Mouse (Mus musculus): ENCODE measurements around the gene Acap1. TPM values are rescaled to one million over a fixed set of nuclear protein-coding genes. Genes with fewer than 3 reads are reported as not detected.
"Not testable (repeated sequence)": the region's sequence is repeated elsewhere in the genome, so short reads cannot be mapped to it uniquely, and the experiment has no call there.

The Acap1 gene
- total RNA-seq, 2 experiments from 2014 or later, result 0.78 to 0.89 TPM

DNA sequence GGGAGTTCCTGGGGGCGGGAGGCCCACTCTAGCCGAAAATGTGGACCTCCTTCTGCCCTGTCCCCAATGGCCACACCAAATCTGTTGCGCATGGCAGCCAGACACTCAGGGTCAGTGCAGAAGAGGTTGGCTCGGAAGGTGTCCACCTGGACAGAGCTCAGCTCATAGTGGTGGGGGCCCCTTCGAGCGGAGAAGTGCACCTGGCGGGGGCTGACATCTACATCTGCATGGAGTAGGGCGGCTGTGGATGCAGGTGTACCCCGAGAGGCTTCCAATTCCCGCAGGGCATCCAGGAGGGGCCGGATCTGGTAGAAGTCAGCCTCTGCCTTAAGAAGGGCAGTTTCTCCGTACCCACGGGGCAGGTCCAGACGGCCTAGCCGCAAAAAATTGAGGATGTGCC is 15.6 kb downstream of the Acap1 start:
- intact Hi-C loops (cut with DNase I), result loop anchor here (2.0 to 5.0 kb wide), 3 partner anchors 41 to 197 kb away; partner anchors contain the start of genes Eif5a, Polr2a and Senp3
- no peak for DNase-seq

DNA sequence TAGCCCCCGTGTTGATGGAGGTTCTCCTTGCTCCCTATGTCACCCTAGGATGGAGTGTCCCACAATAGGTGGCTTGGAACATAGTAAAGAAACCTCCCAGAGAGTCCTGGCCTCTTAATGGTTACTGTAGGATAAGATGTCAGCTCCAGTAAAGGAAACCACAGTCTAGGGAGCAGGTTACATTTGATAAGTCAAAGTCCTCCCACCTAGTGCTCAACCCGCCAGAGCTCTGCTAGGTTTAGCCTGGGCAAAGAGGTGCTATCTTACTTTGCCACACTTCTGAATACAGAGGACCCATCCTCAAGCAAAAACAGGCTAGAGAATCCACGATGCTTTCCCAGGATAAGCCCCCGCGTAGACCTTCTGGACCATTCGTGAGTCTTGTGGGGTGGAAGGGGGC is 16.4 kb downstream of the Acap1 start:
- no peak for DNase-seq
- intact Hi-C loops (cut with DNase I), result loop anchor here (5.0 kb wide), 1 partner anchor 197 kb away; the partner anchor contains the start of gene Senp3

DNA sequence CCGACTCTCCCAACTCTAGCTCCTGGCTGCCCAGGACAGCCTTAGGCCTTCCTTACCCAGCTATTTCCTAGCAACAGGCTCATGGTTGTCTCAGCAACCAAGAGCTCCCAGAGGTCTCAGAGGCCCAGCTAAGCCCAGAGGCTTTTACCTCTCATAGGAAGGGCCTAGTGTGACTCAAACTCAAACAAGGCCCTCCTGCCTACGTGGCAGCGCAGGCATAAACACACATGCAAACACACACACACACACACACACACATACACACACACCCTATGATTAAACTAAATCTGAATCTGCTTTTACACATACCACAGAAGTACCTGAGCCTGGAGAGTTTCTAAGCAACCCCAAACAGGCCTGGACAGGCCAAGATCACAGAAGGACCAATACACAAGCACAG is 16.9 kb downstream of the Acap1 start:
- intact Hi-C loops (cut with DNase I), result loop anchor here (5.0 kb wide), 1 partner anchor 196 kb away; the partner anchor contains the start of gene Senp3
- no peak for DNase-seq

DNA sequence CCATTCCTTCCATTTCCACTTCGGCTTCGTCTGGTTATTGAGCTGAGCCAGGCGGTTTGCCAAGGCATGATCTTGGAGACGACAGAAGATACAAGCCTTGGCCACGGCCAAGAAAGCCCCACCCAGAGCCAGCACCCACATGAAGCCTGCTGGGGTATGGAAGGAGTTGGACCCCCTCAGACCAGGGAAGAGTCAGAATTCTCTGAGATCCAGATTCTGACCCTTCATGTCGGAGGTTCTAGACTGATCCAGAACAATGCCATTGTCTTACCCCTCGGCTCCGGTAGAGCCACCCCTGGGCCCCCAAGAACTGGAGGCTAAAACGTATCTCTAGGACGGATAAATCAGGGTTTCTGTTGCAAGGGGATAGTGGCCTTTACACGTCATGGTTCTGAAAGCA is 17.5 kb downstream of the Acap1 start, which contains the start of gene Tmem95:
Gene Tmem95, minus strand, starts transcription at position 141 of the 400 bp plus-strand sequence.
- no peak for DNase-seq

DNA sequence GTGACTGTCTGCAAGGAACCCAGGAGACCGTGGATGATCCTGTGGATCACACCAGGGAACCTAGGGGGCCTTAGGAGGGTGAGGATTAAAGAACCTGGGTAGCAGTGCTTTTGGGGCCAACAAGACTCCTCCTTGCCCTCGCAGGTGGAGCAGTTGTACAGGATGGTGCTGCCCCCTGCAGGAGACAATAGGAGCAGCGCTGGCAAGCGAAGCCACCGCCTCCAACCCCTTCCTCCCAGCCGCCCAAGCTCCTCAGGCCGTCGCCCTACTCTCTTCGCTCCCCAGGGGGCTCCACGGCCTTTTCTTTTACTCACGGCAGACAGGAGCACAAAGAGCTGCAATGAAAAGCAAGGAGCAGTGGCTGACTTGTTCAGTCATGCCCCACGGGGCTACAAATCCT is 18.5 kb downstream of the Acap1 start:
- intact Hi-C loops (cut with DNase I), result loop anchor here (2.0 to 5.0 kb wide), 7 partner anchors 30 to 195 kb away; partner anchors contain the start of genes Plscr3, Senp3, Slc2a4 and Tmem256

More for the DNA sequence above, 17.5 kb downstream of the Acap1 start, which contains the start of gene Tmem95:
- intact Hi-C loops (cut with DNase I), result loop anchor here (2.0 to 5.0 kb wide), 7 partner anchors 31 to 196 kb away; partner anchors contain the start of genes Plscr3, Senp3, Slc2a4 and Tmem256

DNA sequence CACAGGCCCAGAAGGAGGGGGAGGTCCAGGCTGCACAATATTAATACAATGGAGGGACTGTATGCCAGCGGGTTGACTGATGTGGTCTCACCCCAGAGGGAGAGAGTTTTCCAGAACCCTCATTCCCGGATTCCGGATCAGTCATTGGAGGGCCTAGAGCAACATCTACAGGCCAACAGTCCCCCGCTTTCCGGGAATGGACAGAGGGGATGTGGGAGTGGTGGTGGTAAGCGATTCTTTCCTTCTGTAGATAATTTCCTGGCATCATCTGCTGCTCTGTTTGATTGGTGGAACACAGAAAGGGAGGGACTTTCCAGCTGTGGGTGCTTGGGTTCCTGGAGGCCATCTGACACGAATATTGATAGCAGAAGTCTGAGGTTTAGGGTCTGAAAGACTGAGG is 19.2 kb downstream of the Acap1 start:
- DNase-seq, result peak; percentile 48 to 56
- intact Hi-C loops (cut with DNase I), result loop anchor here (2.0 to 5.0 kb wide), 7 partner anchors 29 to 194 kb away; partner anchors contain the start of genes Plscr3, Senp3, Slc2a4 and Tmem256

More for the DNA sequence above, 18.5 kb downstream of the Acap1 start:
- DNase-seq, result peak; percentile 87 to 91

DNA sequence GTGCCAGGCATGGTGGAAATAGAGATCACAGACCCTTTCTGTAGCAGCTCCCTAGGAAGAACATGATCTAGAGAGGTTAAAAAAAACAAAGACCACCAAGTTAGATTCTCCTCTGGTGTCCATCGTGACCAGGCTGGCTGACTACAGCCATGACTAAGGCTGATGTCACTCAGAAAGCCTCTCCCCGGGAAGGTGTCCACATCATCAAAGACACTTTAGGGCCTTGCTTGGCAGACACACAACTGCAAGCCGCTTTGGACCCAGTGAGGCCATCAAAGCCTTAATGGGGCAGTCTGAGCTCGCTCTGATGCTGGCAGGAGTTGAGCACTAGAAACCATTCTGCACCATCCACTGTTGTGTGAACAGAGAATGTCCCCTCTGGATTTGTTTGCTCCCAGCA is 22.9 kb downstream of the Acap1 start:
- intact Hi-C loops (cut with DNase I), result no loop called here
- DNase-seq, result no peak

DNA sequence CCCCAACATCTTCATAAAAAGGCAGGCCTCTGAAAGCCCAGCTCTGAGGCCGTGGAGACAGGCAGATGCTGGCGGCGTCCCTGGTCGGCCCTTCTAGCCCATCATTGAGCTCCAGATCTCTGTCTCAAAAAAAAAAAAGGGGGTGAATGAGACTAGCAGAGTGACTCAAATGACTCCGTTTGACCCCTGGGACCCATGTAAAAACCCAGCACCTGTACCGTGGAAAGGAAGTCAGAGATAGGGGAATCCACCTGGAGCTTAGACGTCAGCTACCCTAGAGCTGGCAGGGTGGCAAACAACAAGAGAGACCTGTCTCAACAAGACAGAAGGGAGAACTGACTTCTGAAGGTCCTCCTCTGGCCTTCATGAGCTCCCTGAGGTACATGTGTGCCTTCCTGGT is 23.5 kb downstream of the Acap1 start:
- intact Hi-C loops (cut with DNase I), result no loop called here
- DNase-seq, result no peak

DNA sequence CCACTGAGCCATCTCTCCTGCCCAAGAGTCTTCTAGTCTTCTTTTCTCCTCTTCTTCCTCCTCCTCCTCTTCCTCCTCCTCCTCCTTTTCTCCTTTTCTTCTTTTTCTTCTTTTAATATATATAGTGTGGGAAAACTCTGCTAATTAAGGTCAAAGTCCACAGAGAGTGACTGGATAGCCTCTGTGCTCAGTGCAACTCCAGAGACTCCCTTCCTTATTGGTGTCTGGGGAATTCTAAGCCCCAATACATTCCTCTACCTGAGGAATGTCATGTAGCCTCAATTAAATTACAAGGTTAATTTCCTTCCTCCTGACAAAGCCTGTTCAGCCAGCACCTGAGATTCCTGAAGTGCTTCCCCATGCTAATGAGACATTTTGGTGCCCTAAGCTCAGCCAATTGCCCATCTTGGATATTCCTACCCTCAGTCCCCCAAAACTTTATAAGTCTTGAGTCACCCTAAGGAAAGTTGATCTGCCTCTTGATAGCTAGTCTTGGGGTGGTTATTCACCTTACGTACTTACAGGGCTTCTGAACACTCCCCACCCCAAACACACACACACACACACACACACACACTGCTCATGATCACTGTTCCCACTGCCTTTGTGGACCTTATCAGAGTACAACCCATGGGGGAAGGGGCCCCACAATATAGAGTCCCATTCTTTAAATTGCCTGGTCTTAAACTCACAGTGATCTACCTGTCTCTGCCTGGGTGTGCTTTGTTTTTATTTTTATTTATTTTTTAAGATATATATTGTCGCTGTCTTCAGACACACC is 24.9 kb downstream of the Acap1 start:
- DNase-seq, result no peak
- intact Hi-C loops (cut with DNase I), result no loop called here

DNA sequence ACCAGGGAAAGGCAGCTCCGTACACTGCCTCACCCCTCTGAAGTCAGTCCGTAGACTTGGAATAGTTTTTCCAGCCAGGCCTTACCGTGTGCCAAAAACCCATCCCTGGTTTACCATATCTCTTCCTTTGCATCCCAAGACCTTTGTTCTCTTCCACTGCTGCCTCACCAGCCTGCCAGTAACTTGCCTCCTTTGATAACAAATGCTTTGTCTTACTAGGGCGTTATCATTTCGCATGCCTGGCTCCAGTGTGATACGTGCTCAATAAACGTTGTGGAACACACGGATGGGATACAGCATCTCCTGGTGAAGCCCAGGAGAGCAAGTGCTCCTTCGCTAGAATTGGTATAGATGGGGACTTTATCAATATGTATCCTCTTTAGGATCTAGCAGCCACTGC is 28.0 kb downstream of the Acap1 start:
- intact Hi-C loops (cut with DNase I), result loop anchor here (5.0 kb wide), 1 partner anchor 45 kb away; the partner anchor contains the start of gene Spem1
- no peak for DNase-seq

DNA sequence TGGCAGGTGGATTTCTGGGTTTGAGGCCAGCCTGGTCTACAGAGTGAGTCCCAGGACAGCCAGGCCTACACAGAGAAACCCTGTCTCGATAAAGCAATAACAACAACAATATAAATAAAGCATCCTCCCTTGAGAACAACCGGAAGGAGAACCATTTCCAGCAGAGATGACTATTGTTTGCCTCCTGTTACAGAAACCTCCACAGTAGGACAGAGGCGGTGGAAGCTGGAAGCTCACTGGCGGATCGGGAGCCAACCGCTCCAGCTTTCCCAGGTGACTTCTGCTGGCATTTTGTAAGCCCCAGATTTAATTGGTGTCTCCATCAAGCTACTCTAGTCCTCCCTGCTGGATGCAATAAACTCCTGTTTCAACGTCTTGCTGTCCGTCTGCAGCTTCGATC is 29.8 kb downstream of the Acap1 start:
- intact Hi-C loops (cut with DNase I), result loop anchor here (5.0 kb wide), 1 partner anchor 43 kb away; the partner anchor contains the start of gene Spem1
- no peak for DNase-seq

DNA sequence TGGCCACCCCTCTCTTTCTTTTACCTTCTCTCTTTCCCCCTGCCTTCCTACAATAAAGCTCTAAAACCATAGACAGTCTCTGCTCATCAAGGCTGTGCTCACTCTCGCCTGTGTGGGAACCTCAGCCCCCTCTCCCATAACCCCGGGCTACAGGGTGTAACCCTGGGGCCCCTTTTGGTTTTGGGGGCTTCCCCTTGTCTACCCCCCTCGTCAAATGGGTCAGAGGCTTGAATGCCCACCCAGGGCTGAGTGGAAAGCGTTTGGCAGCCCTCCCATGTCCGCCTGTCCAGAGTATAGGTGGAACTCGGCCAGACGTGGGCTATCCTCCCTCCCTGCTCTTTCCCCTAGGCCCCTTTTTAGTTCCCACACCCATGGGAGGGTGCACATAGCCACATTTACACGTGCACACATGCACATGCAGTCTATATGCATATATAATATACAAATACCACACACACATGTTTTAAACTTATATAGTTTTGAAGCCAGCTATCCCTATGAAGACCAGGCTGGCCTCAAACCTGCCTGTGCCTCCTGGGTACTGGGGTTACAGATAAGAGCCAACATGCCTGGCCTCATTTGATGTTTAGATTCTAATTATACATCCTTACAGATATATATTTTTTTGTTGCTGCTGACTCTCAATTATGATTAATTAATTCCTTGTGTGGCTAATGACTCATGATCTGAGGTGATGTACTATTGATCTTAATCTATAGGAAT is 31.0 kb downstream of the Acap1 start:
- intact Hi-C loops (cut with DNase I), result no loop called here
- no peak for DNase-seq

DNA sequence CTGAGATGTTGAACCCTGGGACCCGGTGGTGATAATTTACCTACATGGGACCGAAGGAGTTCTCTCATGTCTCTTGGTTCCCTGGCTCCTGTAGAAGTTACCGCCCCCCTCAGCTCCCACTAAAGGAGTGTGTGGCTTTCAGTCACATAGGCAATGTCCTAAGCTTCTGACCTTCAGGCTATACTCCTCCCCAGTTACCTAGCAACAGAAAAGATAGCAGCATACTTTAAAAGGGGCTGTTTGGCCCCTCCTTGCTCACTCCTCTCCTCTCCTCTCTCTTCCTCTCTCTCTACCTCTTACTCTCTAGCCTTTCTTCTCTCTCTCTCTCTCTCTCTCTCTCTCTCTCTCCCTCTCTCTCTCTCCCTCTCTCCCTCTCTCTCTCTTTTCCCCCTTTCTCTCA is 31.6 kb downstream of the Acap1 start:
- intact Hi-C loops (cut with DNase I); DNase-seq: not testable (repeated sequence)

DNA sequence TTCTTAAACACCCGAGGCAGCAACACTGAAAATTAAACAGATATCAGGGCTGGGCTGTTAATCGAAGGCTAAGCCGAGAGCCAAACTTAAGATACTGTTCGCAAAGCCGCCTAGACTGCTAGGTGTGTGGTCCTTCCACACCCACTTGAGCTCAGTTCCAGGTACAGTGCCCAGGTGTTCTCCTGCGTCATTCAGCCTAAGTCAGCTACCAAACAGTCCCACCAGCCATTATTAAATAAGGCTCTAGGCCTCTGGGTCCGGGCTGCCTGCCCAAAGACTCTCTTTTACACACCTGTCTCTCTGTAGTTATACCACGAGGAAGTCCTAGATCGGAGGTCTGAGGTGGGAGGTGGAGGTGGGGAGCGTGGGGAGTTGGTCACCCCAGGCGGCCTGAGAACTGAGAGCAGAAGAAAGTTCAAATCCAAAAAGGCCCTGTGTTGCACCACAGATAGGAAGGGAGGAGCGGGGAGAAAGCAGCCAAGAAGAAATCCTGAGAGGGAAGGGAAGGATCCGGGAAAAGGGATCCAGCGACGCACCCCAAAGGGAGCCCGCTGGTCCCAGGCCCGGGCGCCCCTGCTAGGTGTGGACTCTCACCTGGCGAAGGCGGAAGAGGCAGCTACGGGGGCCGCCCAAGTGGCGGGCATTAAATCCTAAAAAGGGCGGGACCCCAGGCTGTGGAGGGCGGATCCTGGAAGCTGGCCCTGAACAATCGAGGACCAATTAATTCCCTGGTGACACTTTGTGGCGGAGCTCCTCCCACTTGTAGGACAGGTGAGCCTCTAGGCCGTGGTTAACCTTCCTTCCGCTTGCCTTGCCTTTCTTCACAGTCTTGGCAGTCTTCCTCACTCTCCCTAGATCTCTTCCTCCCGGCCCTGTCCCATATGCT is 37.0 kb downstream of the Acap1 start, which contains the start of gene Tnk1:
Gene Tnk1, minus strand, starts transcription at position 618 of the 886 bp plus-strand sequence.
- intact Hi-C loops (cut with DNase I), result no loop called here
- DNase-seq, result no peak

DNA sequence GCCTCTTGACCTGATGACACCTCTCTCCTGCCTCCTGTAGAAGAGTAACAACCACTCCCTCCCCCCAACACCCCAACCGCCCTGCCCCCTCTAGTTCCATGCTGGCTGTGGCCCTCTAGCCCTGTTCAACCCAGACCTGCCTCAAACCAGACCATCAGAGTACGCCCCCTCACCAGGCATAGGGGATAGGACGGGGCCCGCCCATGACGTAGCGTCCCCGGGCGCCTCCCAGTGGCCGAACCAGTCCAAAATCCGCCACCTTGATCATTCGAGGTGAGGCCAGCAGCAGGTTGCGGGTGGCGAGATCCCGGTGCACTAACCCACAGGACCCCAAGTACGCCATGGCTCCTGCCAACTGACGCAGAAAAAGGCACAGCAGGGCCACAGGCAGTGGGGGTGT is 40.0 kb downstream of the Acap1 start:
- intact Hi-C loops (cut with DNase I), result no loop called here
- DNase-seq, result peak in 1 of 2 experiments; percentile 55

DNA sequence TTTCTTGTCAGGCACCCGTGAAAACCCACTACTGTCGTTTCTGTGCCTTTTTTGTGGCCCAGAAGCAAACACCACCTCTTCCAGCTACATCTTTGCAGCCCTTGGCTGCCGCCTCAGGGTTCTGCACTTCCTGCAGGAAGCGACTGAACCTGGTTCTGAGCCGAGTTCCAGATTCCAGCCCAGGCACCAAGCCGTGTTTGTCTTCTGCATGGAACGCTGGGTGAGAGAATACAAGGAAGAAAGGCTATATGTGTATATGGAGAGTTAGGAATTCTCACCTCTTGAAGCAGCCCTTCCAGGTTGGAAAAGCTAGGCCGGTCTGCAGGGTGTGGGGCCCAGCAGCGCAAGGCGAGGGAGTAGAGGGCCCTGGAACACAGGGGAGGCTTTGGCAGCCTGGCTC is 40.7 kb downstream of the Acap1 start:
- intact Hi-C loops (cut with DNase I), result no loop called here
- DNase-seq, result no peak

DNA sequence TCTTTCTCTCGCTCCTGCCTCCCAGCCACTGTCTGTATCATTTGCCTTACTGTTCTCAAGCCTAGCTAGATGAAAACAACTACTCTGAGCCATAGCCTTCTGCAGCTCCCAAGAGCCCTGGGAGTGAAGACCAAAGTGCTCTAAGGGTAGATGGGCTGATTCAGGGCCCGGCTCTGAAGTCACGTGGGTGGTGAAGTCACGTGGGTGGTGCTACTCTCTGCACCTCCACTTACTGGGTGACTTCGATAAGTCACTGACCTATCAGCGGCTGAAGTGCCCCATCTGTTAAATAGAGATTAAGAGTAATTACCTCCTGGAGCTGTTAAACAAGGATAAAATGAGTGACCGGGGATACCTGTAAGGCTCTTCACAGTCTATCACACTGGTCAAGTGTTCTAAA is 41.3 kb downstream of the Acap1 start:
- DNase-seq, result no peak
- intact Hi-C loops (cut with DNase I), result no loop called here

DNA sequence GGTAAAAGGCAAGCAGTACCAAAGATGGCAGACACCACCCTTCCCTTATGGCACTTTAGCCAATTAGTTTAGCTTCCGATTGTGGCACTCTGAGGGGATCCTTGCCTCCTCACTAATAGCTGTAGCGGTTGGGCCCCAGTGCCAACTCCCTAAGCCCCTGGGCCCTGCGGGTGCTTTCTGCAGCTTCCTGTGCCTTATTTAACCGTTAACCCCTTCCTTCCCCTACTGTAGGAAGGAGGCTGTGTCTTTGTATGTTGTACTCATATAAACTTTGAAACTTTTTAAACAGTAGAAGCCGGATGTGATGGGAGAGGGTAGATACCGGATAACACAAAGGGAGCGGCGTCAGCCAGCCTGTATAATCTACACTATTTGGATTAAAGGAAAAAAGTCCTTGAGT is 44.6 kb downstream of the Acap1 start:
- intact Hi-C loops (cut with DNase I), result no loop called here

DNA sequence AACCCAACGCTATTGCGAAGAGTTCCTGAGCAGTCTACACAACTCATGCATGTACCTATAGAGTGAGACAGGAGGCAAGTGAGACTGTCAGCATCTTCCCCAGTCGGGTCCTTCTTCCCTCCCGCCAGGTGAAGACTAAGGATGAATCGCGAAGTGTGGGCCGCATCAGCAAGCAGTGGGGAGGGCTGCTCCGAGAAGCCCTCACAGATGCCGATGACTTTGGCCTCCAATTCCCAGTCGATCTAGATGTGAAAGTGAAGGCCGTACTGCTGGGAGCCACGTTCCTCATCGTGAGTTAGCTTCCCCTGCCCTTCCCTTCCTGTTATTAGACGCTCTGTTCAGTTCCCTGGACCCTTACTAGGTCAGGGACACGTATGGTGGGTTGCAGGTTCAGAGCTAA is 45.5 kb downstream of the Acap1 start:
- intact Hi-C loops (cut with DNase I), result no loop called here
- no peak for DNase-seq

More for the DNA sequence above, 44.6 kb downstream of the Acap1 start:
- DNase-seq, result no peak

DNA sequence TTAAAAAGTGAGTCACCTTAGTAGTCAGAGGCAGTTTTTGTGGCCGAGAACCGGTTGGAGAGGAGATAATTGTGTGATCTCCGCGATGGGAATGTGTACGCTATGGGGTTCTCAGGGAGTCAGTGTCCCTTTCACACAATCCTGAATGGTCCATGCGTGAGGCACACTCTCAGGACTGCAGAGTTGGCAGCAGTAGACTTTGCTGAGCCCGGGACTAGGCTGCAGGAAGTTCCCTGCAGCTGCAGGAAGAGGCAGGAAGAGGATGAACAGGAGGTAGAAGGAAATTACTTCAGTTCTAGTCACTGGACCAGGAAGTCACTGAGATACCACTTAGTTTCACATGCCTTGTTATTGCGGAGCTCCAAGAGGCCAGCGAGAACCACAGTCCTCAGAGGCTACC is 46.2 kb downstream of the Acap1 start:
- DNase-seq, result no peak
- intact Hi-C loops (cut with DNase I), result no loop called here
